24 mouse cellular contexts compared by ENCODE assay signal in genomic region chr12:82237095-82237494, GRCm38 (mm10).
DNase-seq lines count a peak whose midpoint lies in the region; ATAC-seq and TF ChIP-seq lines count a peak whose summit lies in the region.
"Had no signal": no experiment of that assay in that cellular context is flagged by ENCODE, and none has a peak within 500 bp of the region (broad histone marks: within the 10 kb centered on the region; RNA-seq: fewer than 3 reads in every experiment).

No protein-coding gene starts in this region.

- H3K4me3 ChIP-seq in heart, postnatal 0 days (ENCODE audit: low read depth, low read length): no peak overlapping the region
- H3K4me3 ChIP-seq in heart, embryonic 10.5 days: no peak overlapping the region
- H3K4me3 ChIP-seq in liver, embryonic 14.5 days (ENCODE audit: insufficient read depth in 1 of 2, low read depth in 2 of 2, low read length in 2 of 2): no peak overlapping the region
- no peak overlapping the region for H3K4me3 ChIP-seq in layer of hippocampus, adult 2 months
- H3K4me3 ChIP-seq: embryonic facial prominence, embryonic 13.5 days; forebrain, embryonic 13.5 days; gastrocnemius, adult 2 months; hindbrain, embryonic 15.5 days; midbrain, embryonic 12.5 days had no signal

- no peak for TF ChIP-seq CTCF in heart, postnatal 0 days (IDR thresholded peaks at IDR 0.05; ENCODE audit: low read depth)
- TF ChIP-seq CTCF in liver, embryonic 14.5 days (IDR thresholded peaks at IDR 0.05; ENCODE audit: low read depth): no peak
- TF ChIP-seq CTCF in layer of hippocampus, adult 2 months (conservative IDR thresholded peaks at IDR 0.05): no peak

- no peak overlapping the region for H3K9ac ChIP-seq in heart, postnatal 0 days (replicated peaks; ENCODE audit: low read depth, low read length)
- no peak overlapping the region for H3K9ac ChIP-seq in liver, embryonic 14.5 days (replicated peaks)
- H3K9ac ChIP-seq: embryonic facial prominence, embryonic 13.5 days; forebrain, embryonic 13.5 days; hindbrain, embryonic 15.5 days; midbrain, embryonic 12.5 days had no signal

- H3K36me3 ChIP-seq in heart, postnatal 0 days (replicated peaks; ENCODE audit: control insufficient read depth, insufficient read depth, low read length): no peaks in the 10 kb centered on the region; the same call in 1 of the 2 replicates
- peaks cover 6% of the 10 kb centered on the region for H3K36me3 ChIP-seq in heart, embryonic 10.5 days
- no peaks in the 10 kb centered on the region for H3K36me3 ChIP-seq in liver, embryonic 14.5 days (replicated peaks; ENCODE audit: control insufficient read depth, insufficient read depth, low read depth)
- H3K36me3 ChIP-seq: hindbrain, embryonic 15.5 days; midbrain, embryonic 12.5 days had no signal

- H3K9me3 ChIP-seq in heart, postnatal 0 days (replicated peaks; ENCODE audit: control insufficient read depth, low read length): no peaks in the 10 kb centered on the region
- H3K9me3 ChIP-seq in heart, embryonic 10.5 days: no peaks in the 10 kb centered on the region
- no peaks in the 10 kb centered on the region for H3K9me3 ChIP-seq in liver, embryonic 14.5 days (ENCODE audit: control insufficient read depth, low read length)
- H3K9me3 ChIP-seq: embryonic facial prominence, embryonic 13.5 days; forebrain, embryonic 13.5 days; hindbrain, embryonic 15.5 days; midbrain, embryonic 12.5 days had no signal

- TF ChIP-seq EP300 in heart, postnatal 0 days (IDR thresholded peaks at IDR 0.05; ENCODE audit: low read depth): no peak
- TF ChIP-seq EP300 in liver, embryonic 14.5 days (IDR thresholded peaks at IDR 0.05; ENCODE audit: low read depth): peak; percentile 83

- peaks cover 22% of the 10 kb centered on the region; the same call in 1 of the 2 replicates for H3K4me1 ChIP-seq in heart, postnatal 0 days (ENCODE audit: control insufficient read depth, insufficient read depth)
- H3K4me1 ChIP-seq in heart, embryonic 10.5 days: peaks cover 39% of the 10 kb centered on the region
- H3K4me1 ChIP-seq in liver, embryonic 14.5 days (replicated peaks; ENCODE audit: control insufficient read depth in 2 of 2, insufficient read depth in 2 of 2, low read length in 1 of 2): peaks cover 0 to 23% of the 10 kb centered on the region in 2 experiments; a peak in 3 of 4 replicates

- H3K4me2 ChIP-seq in heart, postnatal 0 days (ENCODE audit: low read depth, low read length): no peak overlapping the region
- no peak overlapping the region for H3K4me2 ChIP-seq in liver, embryonic 14.5 days (ENCODE audit: low read depth)
- H3K4me2 ChIP-seq: embryonic facial prominence, embryonic 13.5 days; forebrain, embryonic 13.5 days; hindbrain, embryonic 15.5 days; midbrain, embryonic 12.5 days had no signal

- 74% methylated on average over 4 of the region's 4 CpGs for WGBS in heart, postnatal 0 days
- 80% methylated on average over 4 of the region's 4 CpGs for WGBS in heart, embryonic 10.5 days
- WGBS in liver, embryonic 14.5 days (ENCODE audit: insufficient replicate concordance): 16% methylated on average over 4 of the region's 4 CpGs

- no peaks in the 10 kb centered on the region for H3K27me3 ChIP-seq in heart, postnatal 0 days (ENCODE audit: control insufficient read depth, insufficient read depth, low read length)
- H3K27me3 ChIP-seq in heart, embryonic 10.5 days (ENCODE audit: insufficient read depth, poor library complexity, severe bottlenecking): no peaks in the 10 kb centered on the region
- no peaks in the 10 kb centered on the region for H3K27me3 ChIP-seq in liver, embryonic 14.5 days (ENCODE audit: control insufficient read depth, insufficient read depth, low read length)
- H3K27me3 ChIP-seq: embryonic facial prominence, embryonic 13.5 days; forebrain, embryonic 13.5 days; hindbrain, embryonic 15.5 days; midbrain, embryonic 12.5 days had no signal

- ATAC-seq in heart, postnatal 0 days (ENCODE audit: insufficient read depth, low read depth): no peak
- peak; percentile 86 for ATAC-seq in liver, embryonic 14.5 days (ENCODE audit: insufficient read depth)
- ATAC-seq: forebrain, embryonic 13.5 days had no signal

- peak overlapping the region; percentile 63; the same call in 1 of the 2 replicates for H3K27ac ChIP-seq in heart, postnatal 0 days (ENCODE audit: low read depth)
- no peak overlapping the region for H3K27ac ChIP-seq in heart, embryonic 10.5 days
- H3K27ac ChIP-seq in liver, embryonic 14.5 days: no peak overlapping the region
- H3K27ac ChIP-seq in layer of hippocampus, adult 2 months: no peak overlapping the region
- H3K27ac ChIP-seq: embryonic facial prominence, embryonic 13.5 days; forebrain, embryonic 13.5 days; gastrocnemius, adult 2 months; hindbrain, embryonic 15.5 days; midbrain, embryonic 12.5 days; stomach, postnatal 0 days had no signal

- no peak for DNase-seq in heart, postnatal 0 days (ENCODE audit: low spot score)
- DNase-seq in heart, embryonic 10.5 days (ENCODE audit: low spot score): no peak
- peak; percentile 27 for DNase-seq in liver
- peak in 2 of 3 experiments; percentile 26 to 28 for DNase-seq in liver, embryonic 14.5 days (ENCODE audit: low read depth in 3 of 3, low spot score in 3 of 3)
- no peak for DNase-seq in layer of hippocampus, adult 9-10 months (ENCODE audit: low spot score)
- DNase-seq in layer of hippocampus, adult 2 months (ENCODE audit: low spot score in 2 of 2): no peak
- DNase-seq in spleen, postnatal 36 days (ENCODE audit: low spot score in 2 of 2): no peak
- DNase-seq: adrenal gland, postnatal 14 days; cerebellum, adult 2 months; cerebellum, postnatal 25 days; embryo, embryonic 11 days; gastrocnemius, adult 2 months; heart, postnatal 36 days; kidney, adult 8-10 months; kidney, postnatal 10 days; layer of hippocampus, postnatal 36 days; lung, adult 18-20 months; lung, postnatal 10 days; thymus, postnatal 25 days had no signal

Comparison
In these comparisons a context has a peak if more than half of its experiments do, and no peak if none do; other contexts are left out.
1. DNase-seq: peak in liver (single experiment) and liver, embryonic 14.5 days (2 of 3); none in heart, postnatal 0 days (single experiment), heart, embryonic 10.5 days (single experiment), layer of hippocampus, adult 9-10 months (single experiment), layer of hippocampus, adult 2 months (0 of 2) and spleen, postnatal 36 days (0 of 2).